Mouse (Mus musculus) forebrain, embryonic 12.5 days (tissue): ENCODE results near the gene Fastk. TPM values are rescaled to one million over a fixed set of nuclear protein-coding genes. Genes with fewer than 3 reads are reported as not detected.

ENCODE experiments used
- ATAC-seq: fragments of 200-750 bp; cut with Nextera tagmentation; 2 replicates; pipeline ENCODE4 v1.8.0; 2017; ENCODE audit warnings: moderate TSS enrichment; ENCODE audit not compliant: low FRiP score
- H3K27ac ChIP-seq: fragments of 300-500 bp; sonication (generic); 2 replicates; pipeline ENCODE4 v1.5.1; 2016; ENCODE audit warnings: mild to moderate bottlenecking
- H3K27me3 ChIP-seq: fragments of 300-500 bp; sonication (generic); 2 replicates; pipeline ENCODE4 v1.6.1; 2016; ENCODE audit warnings: mild to moderate bottlenecking
- H3K36me3 ChIP-seq: fragments of 300-500 bp; sonication (generic); replicated peaks from 2 replicates; pipeline ENCODE4 v1.6.1; 2016; ENCODE audit warnings: mild to moderate bottlenecking
- H3K4me1 ChIP-seq: fragments of 300-500 bp; sonication (generic); 2 replicates; pipeline ENCODE4 v1.6.1; 2016
- H3K4me2 ChIP-seq: fragments of 300-500 bp; sonication (generic); 2 replicates; pipeline ENCODE4 v1.6.1; 2016; ENCODE audit warnings: mild to moderate bottlenecking, moderate library complexity
- H3K4me3 ChIP-seq: fragments of 300-500 bp; sonication (generic); replicated peaks from 2 replicates; pipeline ENCODE4 v1.5.1; 2016; ENCODE audit warnings: mild to moderate bottlenecking
- H3K9ac ChIP-seq: fragments of 300-500 bp; sonication (generic); 2 replicates; pipeline ENCODE4 v1.6.1; 2016; ENCODE audit warnings: mild to moderate bottlenecking
- H3K9me3 ChIP-seq: fragments of 300-500 bp; sonication (generic); 2 replicates; pipeline ENCODE4 v1.6.1; 2016
- WGBS: fragments of 180-500 bp; shearing (Covaris S2); methylation state at CpG from one replicate; pipeline ENCODE4 v1.1.7; 2016; 5-methylcytosine and 5-hydroxymethylcytosine counted together
- polyA plus RNA-seq: library from polyadenylated mRNA; unstranded; fragments of >200 nt; fragmentation: Nextera tagmentation; extraction: Ambion mirVana; gene quantifications from 2 replicates; pipeline ENCODE4 v1.2.1, GENCODE M21; 2016

Fastk gene
- polyA plus RNA-seq, 1 experiment from 2014 or later: 102 TPM

GRCm38 (mm10) chr5:24474723-24475261 lies 29.7 kb upstream of the Fastk start:
- WGBS: 3% methylated on average over 67 of the region's 67 CpGs
- ATAC-seq: peak; percentile 16; the same call in 1 of the 2 replicates
- no peak overlapping the region for H3K27ac ChIP-seq
- H3K4me3 ChIP-seq: peak overlapping the region; percentile 43
- H3K9me3 ChIP-seq: no peaks in the 10 kb centered on the region
- peak overlapping the region; percentile 63 for H3K4me2 ChIP-seq
- H3K36me3 ChIP-seq: peaks cover 32% of the 10 kb centered on the region
- H3K4me1 ChIP-seq: peaks cover 39% of the 10 kb centered on the region
- peak overlapping the region; percentile 51 for H3K9ac ChIP-seq
- peaks cover 53% of the 10 kb centered on the region for H3K27me3 ChIP-seq

- Histone ChIP-seq H3K4me2 (peak overlapping the region; percentile 63), H3K27ac (no peak overlapping the region), H3K4me1 (peaks cover 40% of the 10 kb centered on the region), H3K27me3 (peaks cover 53% of the 10 kb centered on the region), H3K9ac (peak overlapping the region; percentile 51), H3K36me3 (peaks cover 26% of the 10 kb centered on the region), H3K9me3 (no peaks in the 10 kb centered on the region), H3K4me3 (peak overlapping the region; percentile 43)
- ATAC-seq: peak; percentile 50
- WGBS: 2% methylated on average over 58 of the region's 77 CpGs
Observed at GRCm38 (mm10) chr5:24474025-24474722, 29.1 kb upstream of the Fastk start.

GRCm38 (mm10) chr5:24472884-24473619 lies 28.0 kb upstream of the Fastk start:
- no peak for ATAC-seq
- no peak overlapping the region for H3K4me3 ChIP-seq
- H3K4me1 ChIP-seq: peaks cover 46% of the 10 kb centered on the region

GRCm38 (mm10) chr5:24470600-24470999 lies 25.5 kb upstream of the Fastk start:
- H3K36me3 ChIP-seq: no peaks in the 10 kb centered on the region; the same call in 1 of the 2 replicates
- WGBS: 16% methylated on average over 5 of the region's 5 CpGs
- H3K27me3 ChIP-seq: peaks cover 37% of the 10 kb centered on the region
- no peak overlapping the region for H3K4me3 ChIP-seq
- H3K9ac ChIP-seq: no peak overlapping the region
- no peaks in the 10 kb centered on the region for H3K9me3 ChIP-seq
- H3K4me1 ChIP-seq: peaks cover 63% of the 10 kb centered on the region
- ATAC-seq: peak; percentile 71; the same call in 1 of the 2 replicates
- H3K27ac ChIP-seq: no peak overlapping the region
- no peak overlapping the region for H3K4me2 ChIP-seq

More at GRCm38 (mm10) chr5:24472884-24473619, 28.0 kb upstream of the Fastk start:
- peaks cover 15% of the 10 kb centered on the region for H3K36me3 ChIP-seq
- peaks cover 52% of the 10 kb centered on the region for H3K27me3 ChIP-seq
- WGBS: 18% methylated on average over 7 of the region's 7 CpGs
- no peaks in the 10 kb centered on the region for H3K9me3 ChIP-seq
- H3K27ac ChIP-seq: no peak overlapping the region
- H3K9ac ChIP-seq: no peak overlapping the region
- H3K4me2 ChIP-seq: no peak overlapping the region

GRCm38 (mm10) chr5:24466762-24467161 lies 21.7 kb upstream of the Fastk start:
- 40% methylated on average over 12 of the region's 12 CpGs for WGBS
- Histone ChIP-seq H3K36me3 (peaks cover under 1% of the 10 kb centered on the region; the same call in 1 of the 2 replicates), H3K27me3 (peaks cover under 1% of the 10 kb centered on the region; the same call in 1 of the 2 replicates), H3K27ac (no peak overlapping the region), H3K4me2 (no peak overlapping the region), H3K4me1 (peaks cover 38% of the 10 kb centered on the region), H3K9me3 (no peaks in the 10 kb centered on the region), H3K9ac (no peak overlapping the region), H3K4me3 (no peak overlapping the region)
- no peak for ATAC-seq

GRCm38 (mm10) chr5:24455613-24456012 lies 10.5 kb upstream of the Fastk start:
- 57% methylated on average over 7 of the region's 7 CpGs for WGBS
- peak overlapping the region; percentile 99; the same call in 1 of the 2 replicates for H3K4me2 ChIP-seq
- no peak for ATAC-seq
- H3K27ac ChIP-seq: peak overlapping the region; percentile 42; the same call in 1 of the 2 replicates
- H3K36me3 ChIP-seq: peaks cover 21% of the 10 kb centered on the region
- H3K9ac ChIP-seq: 0 out of 2 replicates have a peak overlapping the region, but pooled peaks have one; percentile 21
- no peak overlapping the region for H3K4me3 ChIP-seq
- no peaks in the 10 kb centered on the region for H3K27me3 ChIP-seq
- H3K4me1 ChIP-seq: peaks cover 48% of the 10 kb centered on the region
- no peaks in the 10 kb centered on the region for H3K9me3 ChIP-seq

- H3K36me3 ChIP-seq: peaks cover 16% of the 10 kb centered on the region
- H3K27me3 ChIP-seq: peaks cover 2% of the 10 kb centered on the region
- peak overlapping the region; percentile 42; the same call in 1 of the 2 replicates for H3K27ac ChIP-seq
- H3K9ac ChIP-seq: no peak overlapping the region
- WGBS: 61% methylated on average over 3 of the region's 3 CpGs
- peaks cover 48% of the 10 kb centered on the region for H3K4me1 ChIP-seq
- H3K4me2 ChIP-seq: peak overlapping the region; percentile 99
- no peaks in the 10 kb centered on the region for H3K9me3 ChIP-seq
- no peak overlapping the region for H3K4me3 ChIP-seq
- ATAC-seq: no peak
Observed at GRCm38 (mm10) chr5:24455076-24455475, 10.0 kb upstream of the Fastk start.

GRCm38 (mm10) chr5:24453985-24454303 lies 8.9 kb upstream of the Fastk start:
- Histone ChIP-seq H3K4me1 (peaks cover 48% of the 10 kb centered on the region), H3K4me2 (peak overlapping the region; percentile 99), H3K9me3 (no peaks in the 10 kb centered on the region)

GRCm38 (mm10) chr5:24453283-24453984 lies 8.3 kb upstream of the Fastk start:
- ATAC-seq: peak; percentile 18; the same call in 1 of the 2 replicates
- Histone ChIP-seq H3K36me3 (peaks cover 12% of the 10 kb centered on the region), H3K4me3 (peak overlapping the region; percentile 94), H3K27ac (peak overlapping the region; percentile 97), H3K9ac (peak overlapping the region; percentile 98), H3K27me3 (peaks cover 13% of the 10 kb centered on the region), H3K4me2 (peak overlapping the region; percentile 99), H3K9me3 (no peaks in the 10 kb centered on the region), H3K4me1 (peaks cover 48% of the 10 kb centered on the region)
- 3% methylated on average over 5 of the region's 5 CpGs for WGBS

More at GRCm38 (mm10) chr5:24453985-24454303, 8.9 kb upstream of the Fastk start:
- peak overlapping the region; percentile 97 for H3K27ac ChIP-seq
- H3K27me3 ChIP-seq: peaks cover 8% of the 10 kb centered on the region
- peak overlapping the region; percentile 98 for H3K9ac ChIP-seq
- peak overlapping the region; percentile 94 for H3K4me3 ChIP-seq
- ATAC-seq: no peak
- peaks cover 13% of the 10 kb centered on the region for H3K36me3 ChIP-seq
- WGBS: 11% methylated on average over 2 of the region's 2 CpGs

- WGBS: under 1% methylated on average over 25 of the region's 29 CpGs
- ATAC-seq: peak; percentile 2; the same call in 1 of the 2 replicates
- H3K9me3 ChIP-seq: no peaks in the 10 kb centered on the region
Observed at GRCm38 (mm10) chr5:24452691-24453233, 7.7 kb upstream of the Fastk start.

GRCm38 (mm10) chr5:24452030-24452690 lies 7.1 kb upstream of the Fastk start, which contains the start of gene Agap3:
Gene Agap3 (plus strand): TSS chr5:24452177.
- Histone ChIP-seq H3K4me2 (peak within 1 kb of the TSS; percentile 99), H3K9ac (peak within 1 kb of the TSS; percentile 98), H3K4me3 (peak within 1 kb of the TSS; percentile 94), H3K27me3 (peaks cover 14% of the 10 kb centered on the region), H3K36me3 (no peaks in the 10 kb centered on the region), H3K27ac (peak within 1 kb of the TSS; percentile 97), H3K4me1 (peaks cover 58% of the 10 kb centered on the region), H3K9me3 (no peaks in the 10 kb centered on the region)
- WGBS: under 1% methylated on average over 73 of the region's 85 CpGs
- peak; percentile 56 for ATAC-seq

More at GRCm38 (mm10) chr5:24452691-24453233, 7.7 kb upstream of the Fastk start:
- H3K4me3 ChIP-seq: peak overlapping the region; percentile 94
- peaks cover 6% of the 10 kb centered on the region for H3K36me3 ChIP-seq
- H3K4me1 ChIP-seq: peaks cover 52% of the 10 kb centered on the region
- peaks cover 14% of the 10 kb centered on the region for H3K27me3 ChIP-seq
- peak overlapping the region; percentile 97 for H3K27ac ChIP-seq
- H3K4me2 ChIP-seq: peak overlapping the region; percentile 99
- H3K9ac ChIP-seq: peak overlapping the region; percentile 98
